Mouse (Mus musculus) adrenal gland, postnatal 25 days (tissue): Measurements from ENCODE around the gene Dpp3. TPM values are rescaled to one million over a fixed set of nuclear protein-coding genes. Genes with fewer than 3 reads are reported as not detected.
"Not testable (repeated sequence)": the region's sequence is repeated elsewhere in the genome, so short reads cannot be mapped to it uniquely, and the experiment has no call there.

Experiments used
- DNase-seq: peaks from one replicate; pipeline ENCODE4 v3.0.0; 2021; ENCODE audit warnings: mixed read lengths
- total RNA-seq: library from RNA; stranded (reverse); gene quantifications from 2 replicates; pipeline ENCODE4 v1.2.3, GENCODE M21; 2021

The Dpp3 gene
- total RNA-seq, 1 experiment from 2014 or later = 126 TPM

- no peak for DNase-seq
Observed at GRCm38 (mm10) chr19:4896780-4897520, 31.1 kb downstream of the Dpp3 start.

- DNase-seq = no peak
Observed at GRCm38 (mm10) chr19:4891798-4892197, 36.3 kb downstream of the Dpp3 start.

- DNase-seq = no peak
Observed at GRCm38 (mm10) chr19:4889791-4890190, 38.3 kb downstream of the Dpp3 start.

- no peak for DNase-seq
Observed at GRCm38 (mm10) chr19:4883961-4884360, 44.1 kb downstream of the Dpp3 start.

GRCm38 (mm10) chr19:4879324-4879703, 48.8 kb downstream of the Dpp3 start:
- DNase-seq = no peak

GRCm38 (mm10) chr19:4878405-4879323, 49.4 kb downstream of the Dpp3 start, which contains the start of gene Zdhhc24:
Gene Zdhhc24 (plus strand): TSS chr19:4878668.
- peak; percentile 96 for DNase-seq

GRCm38 (mm10) chr19:4877785-4878184, 50.3 kb downstream of the Dpp3 start, which contains the start of gene Actn3:
Gene Actn3 (minus strand): TSS chr19:4877909.
- DNase-seq = no peak

GRCm38 (mm10) chr19:4876755-4877154, 51.3 kb downstream of the Dpp3 start:
- DNase-seq = no peak

- no peak for DNase-seq
Observed at GRCm38 (mm10) chr19:4876241-4876640, 51.8 kb downstream of the Dpp3 start.

GRCm38 (mm10) chr19:4874613-4875012, 53.5 kb downstream of the Dpp3 start:
- DNase-seq = not testable (repeated sequence)

- peak; percentile 46 for DNase-seq
Observed at GRCm38 (mm10) chr19:4865147-4865546, 62.9 kb downstream of the Dpp3 start.

GRCm38 (mm10) chr19:4863048-4863447, 65.0 kb downstream of the Dpp3 start:
- no peak for DNase-seq

- no peak for DNase-seq
Observed at GRCm38 (mm10) chr19:4859081-4859480, 69.0 kb downstream of the Dpp3 start.

Other genes with a start within 250 kb of the Dpp3 start
- 1.7 TPM in 1 of 2 replicates, not detected in the other for gene Gm960, start 229.6 kb downstream of the Dpp3 start, total RNA-seq
- 0.73 and 1.00 TPM in 2 replicates for gene Sptbn2, start 217.1 kb downstream of the Dpp3 start, total RNA-seq
- 16.8 and 17.5 TPM in 2 replicates for gene Rbm4b, start 171.8 kb downstream of the Dpp3 start, total RNA-seq
- gene Rbm4, start 134.4 kb downstream of the Dpp3 start, total RNA-seq = 62.4 and 65.4 TPM in 2 replicates
- 22.2 and 30.2 TPM in 2 replicates for gene Gm21992, start 116.7 kb downstream of the Dpp3 start, total RNA-seq
- 45.4 and 46.5 TPM in 2 replicates for gene Rbm14, start 116.7 kb downstream of the Dpp3 start, total RNA-seq
- gene Ccs, start 89.0 kb downstream of the Dpp3 start, total RNA-seq = 107 and 128 TPM in 2 replicates
- 0.15 TPM in 1 of 2 replicates, not detected in the other for gene Ccdc87, start 88.9 kb downstream of the Dpp3 start, total RNA-seq
- 361 and 398 TPM in 2 replicates for gene Ctsf, start 73.2 kb downstream of the Dpp3 start, total RNA-seq
- 0.58 and 0.71 TPM in 2 replicates for gene Actn3, start 50.4 kb downstream of the Dpp3 start, total RNA-seq
- 21.0 and 23.3 TPM in 2 replicates for gene Zdhhc24, start 49.6 kb downstream of the Dpp3 start, total RNA-seq
- gene Bbs1, start 21.7 kb downstream of the Dpp3 start, total RNA-seq = 8.4 and 12.3 TPM in 2 replicates
- gene Peli3, start 14.8 kb upstream of the Dpp3 start, total RNA-seq = 8.4 and 11.4 TPM in 2 replicates
- 51.7 and 51.8 TPM in 2 replicates for gene Mrpl11, start 33.9 kb upstream of the Dpp3 start, total RNA-seq
- gene Npas4, start 62.0 kb upstream of the Dpp3 start, total RNA-seq = 0.33 and 0.43 TPM in 2 replicates
- gene Slc29a2, start 95.6 kb upstream of the Dpp3 start, total RNA-seq = 4.9 and 5.0 TPM in 2 replicates
- 16.3 and 41.8 TPM in 2 replicates for gene B4gat1, start 110.5 kb upstream of the Dpp3 start, total RNA-seq
- 1.7 and 9.8 TPM in 2 replicates for gene AC124502.3, start 110.6 kb upstream of the Dpp3 start, total RNA-seq
- gene Brms1, start 113.1 kb upstream of the Dpp3 start, total RNA-seq = 21.6 and 32.0 TPM in 2 replicates
- 5.9 and 6.0 TPM in 2 replicates for gene Rin1, start 122.2 kb upstream of the Dpp3 start, total RNA-seq
- 10.0 and 12.7 TPM in 2 replicates for gene Cd248, start 139.8 kb upstream of the Dpp3 start, total RNA-seq
- 1.3 and 1.4 TPM in 2 replicates for gene Tmem151a, start 157.2 kb upstream of the Dpp3 start, total RNA-seq
- 62.7 and 68.2 TPM in 2 replicates for gene Yif1a, start 160.3 kb upstream of the Dpp3 start, total RNA-seq
- 1.1 and 2.7 TPM in 2 replicates for gene Cnih2, start 170.2 kb upstream of the Dpp3 start, total RNA-seq
- gene Rab1b, start 178.8 kb upstream of the Dpp3 start, total RNA-seq = 165 and 186 TPM in 2 replicates
- gene Klc2, start 190.3 kb upstream of the Dpp3 start, total RNA-seq = 47.3 and 54.2 TPM in 2 replicates